Mouse (Mus musculus) thymus, adult 2 months (tissue): ENCODE results near the gene Alyref. TPM values are rescaled to one million over a fixed set of nuclear protein-coding genes. Genes with fewer than 3 reads are reported as not detected.
"Not testable (repeated sequence)": the region's sequence is repeated elsewhere in the genome, so short reads cannot be mapped to it uniquely, and the experiment has no call there.

Source experiments
- DNase-seq: peaks from one replicate; pipeline ENCODE4 v3.0.0; 2021
- H3K27ac ChIP-seq: fragments of 200-500 bp; 2 replicates; pipeline ENCODE4 v1.5.1; 2012; ENCODE audit warnings: low read length, control low read depth; ENCODE audit not compliant: control insufficient read depth, insufficient read depth
- H3K27me3 ChIP-seq: fragments of 200-500 bp; 2 replicates; pipeline ENCODE4 v1.6.1; 2012; ENCODE audit warnings: mild to moderate bottlenecking, low read length, moderate library complexity, mixed read lengths; ENCODE audit not compliant: control insufficient read depth, insufficient read depth
- H3K36me3 ChIP-seq: fragments of 200-500 bp; 2 replicates; pipeline ENCODE4 v1.6.1; 2012; ENCODE audit warnings: mild to moderate bottlenecking, low read length, moderate library complexity; ENCODE audit not compliant: control insufficient read depth, insufficient read depth
- H3K4me1 ChIP-seq: fragments of 200-500 bp; replicated peaks from 2 replicates; pipeline ENCODE4 v1.6.1; 2012; ENCODE audit warnings: low read length; ENCODE audit not compliant: control insufficient read depth, insufficient read depth
- H3K4me3 ChIP-seq: fragments of 200-500 bp; 2 replicates; pipeline ENCODE4 v1.5.1; 2012; ENCODE audit warnings: mild to moderate bottlenecking, low read length, control low read depth, moderate library complexity; ENCODE audit not compliant: control insufficient read depth, insufficient read depth
- CTCF ChIP-seq: fragments of 200-500 bp; IDR thresholded peaks from 2 replicates; pipeline ENCODE4 v1.5.1; 2012; ENCODE audit warnings: mild to moderate bottlenecking, control low read depth, low read length, moderate library complexity, borderline replicate concordance; ENCODE audit not compliant: control insufficient read depth, poor library complexity, insufficient read depth; ENCODE audit errors: extremely low read depth
- POLR2A ChIP-seq: fragments of 200-500 bp; IDR thresholded peaks from 2 replicates; pipeline ENCODE4 v1.6.1; 2012; ENCODE audit warnings: mild to moderate bottlenecking, low read length, control low read depth, moderate library complexity; ENCODE audit not compliant: control insufficient read depth, poor library complexity, insufficient read depth; ENCODE audit errors: extremely low read depth
- WGBS: fragments of 180-500 bp; shearing (Covaris S2); methylation state at CpG from one replicate; pipeline ENCODE4 v1.1.7; 2018; 5-methylcytosine and 5-hydroxymethylcytosine counted together
- polyA plus RNA-seq: library from polyadenylated mRNA; depleted of rRNA; stranded (reverse); fragments of >200 nt; gene quantifications from 2 replicates; pipeline ENCODE4 v1.2.3, GENCODE M21; 2012

Alyref gene
- polyA plus RNA-seq, 1 experiment: 60.9 TPM

- TF ChIP-seq CTCF (no peak), POLR2A (no peak)
- WGBS: 8% methylated on average over 11 of the region's 11 CpGs
- peaks cover 20% of the 10 kb centered on the region for H3K36me3 ChIP-seq
- no peak for DNase-seq
- no peak overlapping the region for H3K27ac ChIP-seq
- H3K4me3 ChIP-seq: peak overlapping the region; percentile 73
- H3K27me3 ChIP-seq: no peaks in the 10 kb centered on the region
- peaks cover 7% of the 10 kb centered on the region for H3K4me1 ChIP-seq
Measured at GRCm38 (mm10) chr11:120571754-120572416, 26.3 kb downstream of the Alyref start.

GRCm38 (mm10) chr11:120571122-120571521 is 27.0 kb downstream of the Alyref start:
- Histone ChIP-seq H3K4me3 (no peak overlapping the region), H3K27me3 (no peaks in the 10 kb centered on the region), H3K27ac (no peak overlapping the region), H3K4me1 (peaks cover 7% of the 10 kb centered on the region), H3K36me3 (peaks cover 27% of the 10 kb centered on the region)
- no peak for DNase-seq
- no peak for TF ChIP-seq POLR2A
- no peak for TF ChIP-seq CTCF
- 91% methylated on average over 3 of the region's 3 CpGs for WGBS

- 97% methylated on average over 6 of the region's 6 CpGs for WGBS
- Histone ChIP-seq H3K27ac (no peak overlapping the region), H3K4me3 (no peak overlapping the region), H3K4me1 (peaks cover 5% of the 10 kb centered on the region), H3K36me3 (peaks cover 50% of the 10 kb centered on the region), H3K27me3 (no peaks in the 10 kb centered on the region)
- no peak for DNase-seq
- TF ChIP-seq CTCF: no peak
- TF ChIP-seq POLR2A: no peak
Measured at GRCm38 (mm10) chr11:120568324-120568723, 29.8 kb downstream of the Alyref start.

GRCm38 (mm10) chr11:120565114-120565513 is 33.1 kb downstream of the Alyref start:
- H3K4me1 ChIP-seq: no peaks in the 10 kb centered on the region
- no peak overlapping the region for H3K4me3 ChIP-seq
- WGBS: 90% methylated on average over 9 of the region's 9 CpGs
- H3K36me3 ChIP-seq: peaks cover 82% of the 10 kb centered on the region
- H3K27ac ChIP-seq: no peak overlapping the region
- TF ChIP-seq POLR2A: no peak
- TF ChIP-seq CTCF: no peak
- DNase-seq: no peak
- no peaks in the 10 kb centered on the region for H3K27me3 ChIP-seq

- Histone ChIP-seq H3K27ac (no peak overlapping the region), H3K36me3 (peaks cover 75% of the 10 kb centered on the region), H3K27me3 (no peaks in the 10 kb centered on the region), H3K4me1 (no peaks in the 10 kb centered on the region), H3K4me3 (no peak overlapping the region)
- WGBS: 97% methylated on average over 13 of the region's 13 CpGs
- DNase-seq: no peak
- TF ChIP-seq POLR2A (no peak), CTCF (no peak)
Measured at GRCm38 (mm10) chr11:120562949-120563348, 35.2 kb downstream of the Alyref start.

GRCm38 (mm10) chr11:120560952-120561728 is 37.0 kb downstream of the Alyref start:
- Histone ChIP-seq H3K4me1 (no peaks in the 10 kb centered on the region), H3K27ac (no peak overlapping the region), H3K36me3 (peaks cover 57% of the 10 kb centered on the region), H3K4me3 (no peak overlapping the region), H3K27me3 (no peaks in the 10 kb centered on the region)
- 92% methylated on average over 13 of the region's 13 CpGs for WGBS
- TF ChIP-seq POLR2A: no peak
- TF ChIP-seq CTCF: no peak
- DNase-seq: no peak

- H3K27me3 ChIP-seq, H3K27ac ChIP-seq, DNase-seq, H3K4me1 ChIP-seq, H3K4me3 ChIP-seq: not testable (repeated sequence)
- WGBS: 92% methylated on average over 6 of the region's 6 CpGs
- H3K36me3 ChIP-seq: peaks cover 38% of the 10 kb centered on the region
Measured at GRCm38 (mm10) chr11:120558843-120559242, 39.3 kb downstream of the Alyref start.
